Mouse (Mus musculus): ENCODE data around the gene Tnnc1.

- no peak for TF ChIP-seq CTCF (IDR thresholded peaks at IDR 0.05; ENCODE audit: low read depth, low read length)
- no peak for TF ChIP-seq POLR2A (IDR thresholded peaks at IDR 0.05; ENCODE audit: borderline replicate concordance, low read depth, low read length)
Measured at GRCm38 (mm10) chr14:31165458-31165857, 42.7 kb upstream of the Tnnc1 start.

Measured in bone marrow macrophage, adult 2 months (primary cell).